Mouse (Mus musculus): ENCODE measurements around the gene Gm21858. TPM values are rescaled to one million over a fixed set of nuclear protein-coding genes. Genes with fewer than 3 reads are reported as not detected.

Gene Gm21858
- not detected in 2 replicates for polyA plus RNA-seq (2015; fragmentation: Nextera tagmentation; extraction: Ambion mirVana)

GRCm38 (mm10) chrY:55731456-55731855, at the start of gene Gm21858:
Gene Gm21858 (plus strand): TSS chrY:55731756.

